Mouse (Mus musculus) forebrain, embryonic 16.5 days (tissue): Measurements from ENCODE around the gene Ebpl. TPM values are rescaled to one million over a fixed set of nuclear protein-coding genes. Genes with fewer than 3 reads are reported as not detected.

Source experiments
- ATAC-seq: fragments of 200-750 bp; cut with Nextera tagmentation; 2 replicates; pipeline ENCODE4 v1.8.0; 2017; ENCODE audit warnings: mild to moderate bottlenecking, moderate library complexity
- H3K27ac ChIP-seq: fragments of 300-500 bp; sonication (generic); 2 replicates; pipeline ENCODE4 v1.5.1; 2014; ENCODE audit warnings: low read length, control low read depth
- H3K27me3 ChIP-seq: fragments of 300-500 bp; sonication (generic); replicated peaks from 2 replicates; pipeline ENCODE4 v1.6.1; 2014; ENCODE audit warnings: low read length; ENCODE audit not compliant: control insufficient read depth, insufficient read depth
- H3K36me3 ChIP-seq: fragments of 300-500 bp; sonication (generic); 2 replicates; pipeline ENCODE4 v1.6.1; 2014; ENCODE audit not compliant: control insufficient read depth, insufficient read depth
- H3K4me1 ChIP-seq: fragments of 300-500 bp; sonication (generic); replicated peaks from 2 replicates; pipeline ENCODE4 v1.6.1; 2014; ENCODE audit warnings: low read length; ENCODE audit not compliant: control insufficient read depth, insufficient read depth
- H3K4me2 ChIP-seq: fragments of 300-500 bp; sonication (generic); 2 replicates; pipeline ENCODE4 v1.6.1; 2014; ENCODE audit warnings: mild to moderate bottlenecking, low read length, control low read depth
- H3K4me3 ChIP-seq: fragments of 300-500 bp; sonication (generic); replicated peaks from 2 replicates; pipeline ENCODE4 v1.5.1; 2014; ENCODE audit warnings: mild to moderate bottlenecking, low read length, control low read depth
- H3K9ac ChIP-seq: fragments of 300-500 bp; sonication (generic); replicated peaks from 2 replicates; pipeline ENCODE4 v1.6.1; 2014; ENCODE audit warnings: low read depth, low read length, control low read depth
- H3K9me3 ChIP-seq: fragments of 300-500 bp; sonication (generic); 2 replicates; pipeline ENCODE4 v1.6.1; 2016; ENCODE audit warnings: low read length; ENCODE audit not compliant: control insufficient read depth
- WGBS: fragments of 180-500 bp; shearing (Covaris S2); extraction: QIAGEN DNeasy Blood & Tissue Kit; methylation state at CpG from one replicate; pipeline ENCODE4 v1.1.7; 2014; 5-methylcytosine and 5-hydroxymethylcytosine counted together
- polyA plus RNA-seq: library from polyadenylated mRNA; unstranded; fragments of >200 nt; fragmentation: Nextera tagmentation; extraction: Ambion mirVana; gene quantifications from 2 replicates; pipeline ENCODE4 v1.2.1, GENCODE M21; 2015

Ebpl gene
- polyA plus RNA-seq, 1 experiment from 2014 or later: 10.3 TPM

- ATAC-seq: no peak
- 93% methylated on average over 2 of the region's 2 CpGs for WGBS
- Histone ChIP-seq H3K4me3 (no peak overlapping the region), H3K4me1 (peaks cover 7% of the 10 kb centered on the region), H3K4me2 (no peak overlapping the region), H3K9me3 (no peaks in the 10 kb centered on the region), H3K9ac (no peak overlapping the region), H3K36me3 (peaks cover 8% of the 10 kb centered on the region), H3K27me3 (no peaks in the 10 kb centered on the region), H3K27ac (no peak overlapping the region)
These were observed 3.5 kb upstream of the Ebpl start for GRCm38 (mm10) chr14:61363734-61364133.

DNA sequence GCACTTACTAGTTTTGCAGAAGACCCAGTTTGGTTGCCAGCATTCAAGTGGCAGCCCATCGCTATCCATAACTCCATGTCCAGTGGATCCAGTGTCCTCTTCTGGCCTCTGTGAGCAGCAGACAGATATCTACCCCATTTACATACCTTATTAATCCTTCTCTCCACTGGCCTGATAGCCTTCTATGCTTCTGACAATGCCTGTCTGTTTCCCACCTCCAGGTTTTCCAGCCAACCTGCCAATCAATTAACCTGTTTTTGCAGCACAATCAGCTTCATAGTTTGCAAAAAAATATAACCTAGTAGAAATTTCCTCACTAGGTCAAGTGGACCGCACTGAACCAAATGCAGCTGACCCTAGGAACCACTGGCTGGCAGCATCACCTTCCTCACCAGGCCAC is 2.0 kb upstream of the Ebpl start:
- Histone ChIP-seq H3K27ac (no peak overlapping the region), H3K4me1 (peaks cover 7% of the 10 kb centered on the region), H3K4me3 (no peak overlapping the region), H3K9ac (no peak overlapping the region), H3K27me3 (no peaks in the 10 kb centered on the region), H3K4me2 (no peak overlapping the region), H3K36me3 (peaks cover 7% of the 10 kb centered on the region), H3K9me3 (no peaks in the 10 kb centered on the region)
- ATAC-seq: no peak
- 95% methylated on average over 2 of the region's 2 CpGs for WGBS

DNA sequence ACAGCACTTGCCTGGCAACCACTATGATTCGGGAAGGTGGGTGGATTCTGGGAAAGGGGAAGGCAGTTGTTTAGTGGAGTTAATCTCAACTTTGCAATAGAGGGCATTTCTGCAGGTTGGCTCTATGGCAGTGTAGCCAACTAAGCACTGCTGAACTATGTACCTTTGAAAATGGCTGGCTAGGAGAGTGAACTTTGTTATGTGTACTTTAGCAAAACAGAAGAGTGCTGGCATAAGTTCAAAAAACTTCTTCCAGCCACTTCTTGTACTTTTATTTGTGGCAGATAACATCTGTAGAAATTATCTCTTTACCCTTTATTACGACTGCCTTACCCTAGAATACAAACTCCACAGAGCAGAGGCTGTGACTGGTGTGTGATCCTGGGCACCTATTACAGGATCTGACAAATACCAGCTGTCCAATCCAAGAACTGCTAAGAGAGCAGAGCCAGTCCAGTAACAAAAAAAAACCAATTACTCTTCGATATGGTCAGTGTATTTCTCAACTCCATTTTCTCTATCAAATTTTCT is 807 bp upstream of the Ebpl start:
- H3K27ac ChIP-seq: no peak overlapping the region

GRCm38 (mm10) chr14:61354251-61355235 is 5.7 kb downstream of the Ebpl start:
- Histone ChIP-seq H3K27me3 (no peaks in the 10 kb centered on the region), H3K27ac (no peak overlapping the region), H3K4me1 (no peaks in the 10 kb centered on the region), H3K4me3 (no peak overlapping the region), H3K9ac (no peak overlapping the region), H3K9me3 (no peaks in the 10 kb centered on the region), H3K4me2 (no peak overlapping the region), H3K36me3 (no peaks in the 10 kb centered on the region)
- ATAC-seq: no peak
- WGBS: 84% methylated on average over 10 of the region's 10 CpGs

More for the DNA sequence above, 807 bp upstream of the Ebpl start:
- Histone ChIP-seq H3K27me3 (no peaks in the 10 kb centered on the region), H3K4me3 (no peak overlapping the region), H3K9me3 (no peaks in the 10 kb centered on the region), H3K9ac (no peak overlapping the region; the same call in 1 of the 2 replicates), H3K4me1 (peaks cover 7% of the 10 kb centered on the region), H3K36me3 (no peaks in the 10 kb centered on the region; the same call in 1 of the 2 replicates), H3K4me2 (peak overlapping the region; percentile 64)
- ATAC-seq: no peak
- 65% methylated on average over 3 of the region's 3 CpGs for WGBS

- Histone ChIP-seq H3K27ac (no peak overlapping the region), H3K9me3 (no peaks in the 10 kb centered on the region), H3K4me1 (0 out of 2 replicates have a peak, but pooled peaks cover 2% of the 10 kb centered on the region), H3K4me2 (no peak overlapping the region), H3K36me3 (no peaks in the 10 kb centered on the region), H3K27me3 (no peaks in the 10 kb centered on the region), H3K4me3 (no peak overlapping the region), H3K9ac (no peak overlapping the region)
- WGBS: 78% methylated on average over 6 of the region's 6 CpGs
- no peak for ATAC-seq
These were observed 9.4 kb downstream of the Ebpl start for GRCm38 (mm10) chr14:61350808-61351207.

DNA sequence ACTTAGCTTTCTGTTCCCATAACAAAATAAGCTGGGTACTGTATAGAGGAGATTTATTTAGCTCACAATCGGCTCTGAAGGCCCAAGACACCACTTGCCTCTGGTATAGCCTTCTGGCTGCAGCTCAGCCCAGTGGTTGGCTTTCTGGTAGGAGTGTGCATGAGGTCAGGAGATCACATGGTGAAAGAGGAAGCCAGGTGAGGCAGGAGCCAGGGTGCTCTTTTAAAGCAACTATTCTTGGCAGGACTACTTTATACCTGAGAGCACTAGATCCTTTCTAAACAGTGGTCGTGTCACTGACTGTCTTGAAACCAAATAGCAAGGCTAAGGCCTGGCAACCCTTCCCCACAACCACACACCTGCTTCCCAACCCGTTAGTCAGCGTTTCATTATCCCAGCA is 10.4 kb downstream of the Ebpl start:
- Histone ChIP-seq H3K27me3 (no peaks in the 10 kb centered on the region), H3K36me3 (no peaks in the 10 kb centered on the region), H3K4me2 (no peak overlapping the region), H3K4me1 (0 out of 2 replicates have a peak, but pooled peaks cover 2% of the 10 kb centered on the region), H3K9me3 (no peaks in the 10 kb centered on the region), H3K4me3 (no peak overlapping the region), H3K9ac (no peak overlapping the region), H3K27ac (no peak overlapping the region)
- ATAC-seq: no peak
- WGBS: 89% methylated on average over 4 of the region's 4 CpGs

- no peak overlapping the region for H3K4me3 ChIP-seq
- H3K9me3 ChIP-seq: no peaks in the 10 kb centered on the region
- peak overlapping the region; percentile 64 for H3K27ac ChIP-seq
- H3K4me1 ChIP-seq: 0 out of 2 replicates have a peak, but pooled peaks cover 2% of the 10 kb centered on the region
- 21% methylated on average over 10 of the region's 10 CpGs for whole genome bisulfite sequencing
- H3K27me3 ChIP-seq: no peaks in the 10 kb centered on the region
- ATAC-seq: peak; percentile 97
- H3K36me3 ChIP-seq: no peaks in the 10 kb centered on the region
- H3K9ac ChIP-seq: no peak overlapping the region
- H3K4me2 ChIP-seq: peak overlapping the region; percentile 12
These were observed 13.2 kb downstream of the Ebpl start for GRCm38 (mm10) chr14:61346827-61347698.

- Histone ChIP-seq H3K9me3 (no peaks in the 10 kb centered on the region), H3K4me1 (0 out of 2 replicates have a peak, but pooled peaks cover 2% of the 10 kb centered on the region), H3K4me3 (no peak overlapping the region), H3K36me3 (no peaks in the 10 kb centered on the region), H3K27me3 (no peaks in the 10 kb centered on the region), H3K4me2 (no peak overlapping the region), H3K9ac (no peak overlapping the region), H3K27ac (no peak overlapping the region)
- ATAC-seq: no peak
- 80% methylated on average over 5 of the region's 5 CpGs for WGBS
These were observed 15.6 kb downstream of the Ebpl start for GRCm38 (mm10) chr14:61344590-61344989.

- Histone ChIP-seq H3K4me3 (no peak overlapping the region), H3K4me2 (no peak overlapping the region), H3K4me1 (no peaks in the 10 kb centered on the region), H3K27me3 (no peaks in the 10 kb centered on the region), H3K27ac (no peak overlapping the region), H3K9ac (no peak overlapping the region), H3K9me3 (no peaks in the 10 kb centered on the region), H3K36me3 (no peaks in the 10 kb centered on the region)
- WGBS: 87% methylated on average over 4 of the region's 4 CpGs
- ATAC-seq: no peak
These were observed 20.9 kb downstream of the Ebpl start for GRCm38 (mm10) chr14:61339381-61339780.
